Mouse (Mus musculus) erythroblast, adult 5-6 weeks (primary cell): ENCODE data around the gene Arfgap2. TPM values are rescaled to one million over a fixed set of nuclear protein-coding genes. Genes with fewer than 3 reads are reported as not detected.
"Not testable (repeated sequence)": the region's sequence is repeated elsewhere in the genome, so short reads cannot be mapped to it uniquely, and the experiment has no call there.

Source experiments
- ATAC-seq: replicated peaks from 2 replicates; pipeline ENCODE4 v1.8.0; 2016; ENCODE audit warnings: moderate number of reproducible peaks, mild to moderate bottlenecking, moderate TSS enrichment, inconsistent platforms; ENCODE audit not compliant: poor library complexity, low FRiP score, severe bottlenecking
- total RNA-seq, 2 experiments: library from RNA; stranded (forward) in 1 of 2; stranded (reverse) in 1 of 2; fragments of 150-400 nt in 1 of 2; fragments of 200-764, 138-1000 nt in 1 of 2; gene quantifications; 2 replicates each; pipeline versions ENCODE4 v1.2.3 to v1.2.4; 2015 to 2017; ENCODE audit warnings: low replicate concordance in 2 of 2

Gene Arfgap2
- total RNA-seq (2015; ENCODE audit: low replicate concordance), result 11.3 and 23.1 TPM in 2 replicates
- 18.7 and 28.9 TPM in 2 replicates for total RNA-seq (2017; ENCODE audit: low replicate concordance)

GRCm38 (mm10) chr2:91264711-91265681, at the start of gene Arfgap2:
TSS of gene Arfgap2 (plus strand) at chr2:91264974.
- peak; percentile 93 for ATAC-seq

- no peak for ATAC-seq
These were observed 47.7 kb upstream of the Arfgap2 start for GRCm38 (mm10) chr2:91217032-91217431.

- ATAC-seq, result no peak
These were observed 44.3 kb upstream of the Arfgap2 start for GRCm38 (mm10) chr2:91220501-91220900.

- no peak for ATAC-seq
These were observed 41.2 kb upstream of the Arfgap2 start for GRCm38 (mm10) chr2:91223614-91224013.

GRCm38 (mm10) chr2:91229735-91230134, 35.0 kb upstream of the Arfgap2 start:
- ATAC-seq, result no peak

GRCm38 (mm10) chr2:91236601-91237510, 27.9 kb upstream of the Arfgap2 start, which contains the start of gene Ddb2:
TSS of gene Ddb2 (minus strand) at chr2:91236982.
- ATAC-seq, result peak; percentile 94

GRCm38 (mm10) chr2:91237511-91238080, 27.2 kb upstream of the Arfgap2 start:
- not testable (repeated sequence) for ATAC-seq

- ATAC-seq, result no peak
These were observed 22.2 kb upstream of the Arfgap2 start for GRCm38 (mm10) chr2:91242547-91242946.

GRCm38 (mm10) chr2:91243416-91243815, 21.4 kb upstream of the Arfgap2 start:
- ATAC-seq, result no peak

- ATAC-seq, result no peak; the same call in 1 of the 2 replicates
These were observed 20.1 kb upstream of the Arfgap2 start for GRCm38 (mm10) chr2:91244557-91245228.

- ATAC-seq, result no peak
These were observed 16.4 kb upstream of the Arfgap2 start for GRCm38 (mm10) chr2:91248366-91248765.

GRCm38 (mm10) chr2:91252001-91252400, 12.8 kb upstream of the Arfgap2 start:
- no peak for ATAC-seq

- no peak for ATAC-seq
These were observed 12.3 kb upstream of the Arfgap2 start for GRCm38 (mm10) chr2:91252512-91252911.

GRCm38 (mm10) chr2:91254725-91255380, 9.9 kb upstream of the Arfgap2 start:
- ATAC-seq, result no peak

GRCm38 (mm10) chr2:91255661-91256150, 9.1 kb upstream of the Arfgap2 start, which contains the start of gene Pacsin3:
TSS of gene Pacsin3 (plus strand) at chr2:91255954.
- ATAC-seq, result no peak

GRCm38 (mm10) chr2:91256256-91257125, 8.3 kb upstream of the Arfgap2 start:
- no peak for ATAC-seq

- ATAC-seq, result no peak
These were observed 7.4 kb upstream of the Arfgap2 start for GRCm38 (mm10) chr2:91257126-91257980.
